Mouse (Mus musculus) heart, embryonic 14.5 days (tissue): Measurements from ENCODE around the gene Lag3. TPM values are rescaled to one million over a fixed set of nuclear protein-coding genes. Genes with fewer than 3 reads are reported as not detected.
A peak's percentile ranks its signal among the peaks of the same experiment; 100 is the strongest.

Source experiments
- ATAC-seq: fragments of 200-750 bp; cut with Nextera tagmentation; 2 replicates; pipeline ENCODE4 v1.8.0; 2017; ENCODE audit warnings: low read depth, moderate TSS enrichment; ENCODE audit not compliant: insufficient number of reproducible peaks, insufficient read depth, low FRiP score
- H3K27ac ChIP-seq, 2 experiments: fragments of 200-500 bp in 1 of 2; fragments of 300-500 bp in 1 of 2; sonication (generic) in 1 of 2; replicated peaks in 1 of 2; 2 replicates each; pipeline ENCODE4 v1.5.1; 2012 to 2014; ENCODE audit warnings: low read depth in 2 of 2, low read length in 2 of 2, control low read depth in 1 of 2, mild to moderate bottlenecking in 1 of 2, mixed read lengths in 1 of 2; ENCODE audit not compliant: control insufficient read depth in 1 of 2, insufficient read depth in 1 of 2
- H3K27me3 ChIP-seq: fragments of 300-500 bp; sonication (generic); 2 replicates; pipeline ENCODE4 v1.6.1; 2014; ENCODE audit warnings: mild to moderate bottlenecking, low read length, control low read depth; ENCODE audit not compliant: control insufficient read depth, insufficient read depth
- H3K36me3 ChIP-seq: fragments of 300-500 bp; sonication (generic); 2 replicates; pipeline ENCODE4 v1.6.1; 2014; ENCODE audit warnings: mild to moderate bottlenecking, control low read depth, low read length, mixed read lengths; ENCODE audit not compliant: control insufficient read depth, insufficient read depth
- H3K4me1 ChIP-seq, 2 experiments: fragments of 200-500 bp in 1 of 2; fragments of 300-500 bp in 1 of 2; sonication (generic) in 1 of 2; 2 replicates each; pipeline ENCODE4 v1.6.1; 2012 to 2014; ENCODE audit warnings: low read length in 2 of 2, control low read depth in 1 of 2, mixed read lengths in 1 of 2; ENCODE audit not compliant: control insufficient read depth in 2 of 2, insufficient read depth in 2 of 2
- H3K4me2 ChIP-seq: fragments of 300-500 bp; sonication (generic); 2 replicates; pipeline ENCODE4 v1.6.1; 2014; ENCODE audit warnings: mild to moderate bottlenecking, low read length
- H3K4me3 ChIP-seq, 2 experiments: fragments of 200-500 bp in 1 of 2; fragments of 300-500 bp in 1 of 2; sonication (generic) in 1 of 2; 2 replicates each; pipeline ENCODE4 v1.5.1; 2012 to 2014; ENCODE audit warnings: low read length in 2 of 2, mild to moderate bottlenecking in 2 of 2, control low read depth in 1 of 2, low read depth in 1 of 2, moderate library complexity in 1 of 2; ENCODE audit not compliant: control insufficient read depth in 1 of 2, insufficient read depth in 1 of 2
- H3K9ac ChIP-seq: fragments of 300-500 bp; sonication (generic); 2 replicates; pipeline ENCODE4 v1.6.1; 2014; ENCODE audit warnings: mild to moderate bottlenecking, low read length
- H3K9me3 ChIP-seq: fragments of 300-500 bp; sonication (generic); 2 replicates; pipeline ENCODE4 v1.6.1; 2016; ENCODE audit warnings: low read length, control low read depth; ENCODE audit not compliant: control insufficient read depth
- WGBS: fragments of 180-500 bp; shearing (Covaris S2); extraction: QIAGEN DNeasy Blood & Tissue Kit; methylation state at CpG from one replicate; pipeline ENCODE4 v1.1.7; 2014; 5-methylcytosine and 5-hydroxymethylcytosine counted together
- polyA plus RNA-seq: library from polyadenylated mRNA; unstranded; fragments of >200 nt; fragmentation: Nextera tagmentation; extraction: Ambion mirVana; gene quantifications from 2 replicates; pipeline ENCODE4 v1.2.1, GENCODE M21; 2014

Gene Lag3
- polyA plus RNA-seq, 1 experiment from 2014 or later, result 1.00 TPM

DNA sequence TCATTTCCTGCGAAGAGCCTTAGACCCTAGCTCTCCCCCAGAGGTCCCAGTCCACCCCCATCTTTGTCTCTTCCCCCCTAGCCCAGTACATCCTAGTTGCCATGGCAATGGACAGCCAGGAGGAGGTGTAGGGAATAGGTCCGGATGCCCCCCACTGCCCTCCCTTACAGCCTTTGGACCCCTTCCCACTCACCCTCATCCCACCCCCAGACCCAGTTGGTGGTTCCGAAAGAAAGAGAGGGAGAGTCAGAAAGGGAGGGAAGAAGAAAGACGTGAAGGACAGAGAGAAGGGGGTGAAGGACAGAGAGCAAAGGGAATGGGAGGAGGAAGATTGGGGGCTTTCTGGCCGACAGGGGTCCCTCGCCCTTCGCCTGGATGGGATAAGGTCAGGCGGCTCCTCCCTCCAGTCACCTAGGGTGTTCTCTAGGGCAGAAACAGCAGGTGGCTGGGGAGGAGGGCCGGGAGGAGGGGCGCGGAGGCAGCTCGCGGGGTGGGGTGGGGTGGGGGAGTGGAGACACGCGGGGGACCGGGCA is 48.3 kb downstream of the Lag3 start:
- ATAC-seq, result 0 out of 2 replicates have a peak, but pooled peaks have one; percentile 8
- Histone ChIP-seq H3K27ac (no peak overlapping the region), H3K36me3 (no peaks in the 10 kb centered on the region), H3K27me3 (peaks cover 32% of the 10 kb centered on the region), H3K4me3 (peak overlapping the region; percentile 54 to 62), H3K9ac (peak overlapping the region; percentile 77), H3K9me3 (no peaks in the 10 kb centered on the region), H3K4me2 (peak overlapping the region; percentile 96), H3K4me1 (peaks cover 14 to 22% of the 10 kb centered on the region in 2 experiments; a peak in 3 of 4 replicates)
- 1% methylated on average over 15 of the region's 16 CpGs for WGBS

GRCm38 (mm10) chr6:124862406-124863124 is 48.9 kb downstream of the Lag3 start:
- H3K4me3 ChIP-seq, result peak overlapping the region; percentile 54 to 62
- H3K9me3 ChIP-seq, result no peaks in the 10 kb centered on the region
- peak overlapping the region; percentile 77; the same call in 1 of the 2 replicates for H3K9ac ChIP-seq
- H3K27me3 ChIP-seq, result peaks cover 37% of the 10 kb centered on the region
- peaks cover 14 to 24% of the 10 kb centered on the region in 2 experiments; a peak in 3 of 4 replicates for H3K4me1 ChIP-seq
- H3K27ac ChIP-seq, result no peak overlapping the region
- no peaks in the 10 kb centered on the region for H3K36me3 ChIP-seq
- H3K4me2 ChIP-seq, result peak overlapping the region; percentile 96
- 22% methylated on average over 8 of the region's 8 CpGs for WGBS
- ATAC-seq, result no peak

DNA sequence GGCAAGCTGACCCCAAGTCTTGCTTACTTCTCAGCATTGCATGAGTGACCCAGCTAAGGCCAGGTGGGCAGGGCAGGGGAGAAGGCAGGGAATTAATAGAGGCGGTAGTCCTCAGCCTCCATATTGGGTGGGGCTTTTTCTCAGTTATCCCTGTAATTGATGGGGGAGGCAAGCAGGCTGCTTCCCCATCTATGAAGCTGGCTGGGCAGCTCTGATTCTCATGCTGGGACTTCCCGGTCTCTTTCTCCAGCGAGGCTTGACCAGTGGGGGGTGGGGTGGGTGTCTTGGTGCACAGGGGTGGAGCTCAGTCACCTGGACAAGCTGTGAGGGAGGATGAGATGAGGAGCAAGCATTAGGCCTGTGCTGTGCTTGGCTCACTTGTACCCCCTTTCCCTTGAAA is 49.7 kb downstream of the Lag3 start:
- Histone ChIP-seq H3K4me1 (peaks cover 14 to 24% of the 10 kb centered on the region in 2 experiments; a peak in 3 of 4 replicates), H3K36me3 (no peaks in the 10 kb centered on the region), H3K4me3 (no peak overlapping the region), H3K27me3 (peaks cover 33% of the 10 kb centered on the region), H3K27ac (no peak overlapping the region), H3K4me2 (no peak overlapping the region), H3K9ac (no peak overlapping the region), H3K9me3 (no peaks in the 10 kb centered on the region)
- 51% methylated on average over 3 of the region's 3 CpGs for WGBS
- no peak for ATAC-seq

DNA sequence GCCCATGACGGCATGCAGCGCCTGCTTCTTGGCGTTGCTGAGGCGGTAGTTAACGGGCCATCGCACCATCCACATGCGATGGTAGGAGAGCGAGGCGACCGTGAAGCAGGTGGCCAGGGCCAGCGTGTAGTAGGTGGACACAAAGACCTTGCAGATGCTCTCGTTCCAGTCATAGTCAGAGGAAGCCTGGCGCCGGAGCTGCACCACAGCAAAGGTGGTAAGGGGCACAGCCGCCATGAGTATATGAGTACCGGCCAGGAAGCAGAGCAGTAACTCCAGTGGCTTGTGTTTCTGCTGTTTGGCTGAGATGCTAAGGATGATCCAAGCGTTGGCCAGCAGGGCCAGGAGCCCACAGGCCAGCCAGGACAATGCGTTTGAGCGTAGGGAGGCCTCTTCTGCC is 50.2 kb downstream of the Lag3 start:
- no peak overlapping the region for H3K4me2 ChIP-seq
- whole genome bisulfite sequencing, result 86% methylated on average over 19 of the region's 19 CpGs
- no peaks in the 10 kb centered on the region for H3K9me3 ChIP-seq
- H3K9ac ChIP-seq, result no peak overlapping the region
- H3K27ac ChIP-seq, result no peak overlapping the region
- ATAC-seq, result no peak
- no peaks in the 10 kb centered on the region for H3K36me3 ChIP-seq
- H3K27me3 ChIP-seq, result peaks cover 33% of the 10 kb centered on the region
- peaks cover 14 to 24% of the 10 kb centered on the region in 2 experiments; a peak in 3 of 4 replicates for H3K4me1 ChIP-seq
- no peak overlapping the region for H3K4me3 ChIP-seq

DNA sequence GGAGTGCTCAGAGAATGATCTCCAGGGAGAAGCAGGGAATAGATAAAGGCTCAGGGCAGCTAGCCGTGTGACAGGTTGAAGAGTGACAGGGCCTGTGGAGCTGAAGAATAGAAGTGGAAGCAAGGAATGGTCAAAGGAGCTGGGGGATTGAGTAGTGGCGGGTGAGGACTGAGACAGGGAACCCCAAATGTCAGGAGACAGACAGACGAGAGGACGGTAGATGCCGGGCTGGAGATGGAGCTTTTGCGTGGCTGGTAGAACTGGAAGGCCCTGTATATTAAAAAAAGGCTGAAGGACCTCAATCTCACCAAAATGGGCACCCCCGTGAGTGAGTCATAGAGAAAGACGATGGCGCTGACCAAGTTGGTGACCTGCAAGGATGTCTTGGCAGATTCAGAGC is 51.0 kb downstream of the Lag3 start:
- WGBS, result 73% methylated on average over 9 of the region's 9 CpGs
- H3K27me3 ChIP-seq, result peaks cover 33% of the 10 kb centered on the region
- H3K4me2 ChIP-seq, result no peak overlapping the region
- H3K36me3 ChIP-seq, result no peaks in the 10 kb centered on the region
- no peak overlapping the region for H3K9ac ChIP-seq
- H3K27ac ChIP-seq, result no peak overlapping the region
- ATAC-seq, result no peak
- no peaks in the 10 kb centered on the region for H3K9me3 ChIP-seq
- peaks cover 16 to 24% of the 10 kb centered on the region in 2 experiments; a peak in 3 of 4 replicates for H3K4me1 ChIP-seq
- no peak overlapping the region for H3K4me3 ChIP-seq

DNA sequence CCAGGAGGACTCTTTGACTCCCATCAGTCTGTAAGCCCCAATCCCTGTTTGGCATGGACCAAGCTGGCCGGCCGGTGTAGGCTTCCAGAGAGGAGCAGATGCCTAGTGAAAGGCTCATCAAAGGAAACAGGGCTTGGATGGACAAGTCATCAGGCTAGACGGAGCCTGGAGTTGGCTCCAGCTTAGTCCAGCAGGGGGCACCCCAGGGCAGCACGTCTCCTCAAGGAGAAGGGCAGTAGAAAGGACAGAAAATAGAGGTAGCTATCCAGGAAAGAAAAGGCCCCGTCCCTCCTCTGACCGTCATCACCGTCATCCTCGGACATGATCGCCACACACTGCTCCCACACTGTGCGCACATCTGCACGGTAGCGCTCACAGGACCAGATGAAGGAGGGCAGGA is 51.8 kb downstream of the Lag3 start:
- Histone ChIP-seq H3K4me3 (no peak overlapping the region), H3K4me1 (peaks cover 16 to 28% of the 10 kb centered on the region in 2 experiments; a peak in 3 of 4 replicates), H3K27me3 (peaks cover 26% of the 10 kb centered on the region), H3K9me3 (no peaks in the 10 kb centered on the region), H3K9ac (peak overlapping the region; percentile 48; the same call in 1 of the 2 replicates), H3K27ac (no peak overlapping the region), H3K4me2 (no peak overlapping the region; the same call in 1 of the 2 replicates), H3K36me3 (peaks cover 2% of the 10 kb centered on the region; the same call in 1 of the 2 replicates)
- WGBS, result 4% methylated on average over 12 of the region's 12 CpGs
- no peak for ATAC-seq

GRCm38 (mm10) chr6:124858561-124859318 is 52.8 kb downstream of the Lag3 start:
- H3K4me2 ChIP-seq, result no peak overlapping the region
- H3K4me3 ChIP-seq, result no peak overlapping the region
- no peak for ATAC-seq
- H3K9ac ChIP-seq, result no peak overlapping the region
- no peaks in the 10 kb centered on the region for H3K9me3 ChIP-seq
- H3K4me1 ChIP-seq, result peaks cover 13 to 27% of the 10 kb centered on the region in 2 experiments; a peak in 3 of 4 replicates
- peaks cover 4% of the 10 kb centered on the region for H3K36me3 ChIP-seq
- 69% methylated on average over 27 of the region's 28 CpGs for WGBS
- peaks cover 22% of the 10 kb centered on the region for H3K27me3 ChIP-seq
- no peak overlapping the region for H3K27ac ChIP-seq
